Mouse (Mus musculus): ENCODE results near the gene Fam187b.

Gene Fam187b

DNA sequence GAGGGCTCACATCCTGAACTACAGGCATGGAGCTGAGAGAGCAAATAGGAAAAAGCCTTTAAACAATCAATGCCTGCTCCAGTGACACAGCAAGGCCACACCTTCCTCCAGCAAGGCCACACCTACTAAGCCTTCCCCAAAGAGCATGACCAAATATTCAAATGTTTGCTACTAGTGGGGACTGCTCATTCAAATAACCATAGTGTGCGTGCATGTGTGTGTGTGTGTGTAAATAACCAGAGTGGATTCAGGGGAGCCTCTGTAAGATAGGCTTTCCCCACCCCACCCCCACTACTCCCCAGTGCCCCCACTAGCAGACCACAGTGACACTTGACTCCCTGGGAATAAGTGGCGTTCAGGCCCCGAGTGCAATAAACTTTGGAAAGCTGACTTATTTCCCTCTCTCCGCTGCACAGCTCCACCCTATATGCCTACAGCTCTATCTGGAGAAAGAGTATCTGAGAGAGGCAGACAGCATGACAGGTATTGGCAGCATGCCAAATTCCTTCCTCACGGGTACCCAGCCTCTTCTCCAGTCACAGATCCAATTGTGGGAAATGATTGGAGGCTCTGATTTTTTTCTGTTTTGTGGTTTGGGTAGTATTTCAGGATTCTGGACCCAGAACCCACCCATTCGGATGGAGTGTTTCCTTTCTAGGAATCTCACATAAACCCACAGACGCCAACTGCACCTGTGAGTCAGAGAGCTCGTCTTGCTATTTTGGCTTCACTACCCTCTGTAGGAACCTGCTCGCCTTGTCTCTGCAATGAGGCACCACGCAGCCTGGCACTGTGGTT is 43.7 kb downstream of the Fam187b start:
- DNase-seq: no peak

DNA sequence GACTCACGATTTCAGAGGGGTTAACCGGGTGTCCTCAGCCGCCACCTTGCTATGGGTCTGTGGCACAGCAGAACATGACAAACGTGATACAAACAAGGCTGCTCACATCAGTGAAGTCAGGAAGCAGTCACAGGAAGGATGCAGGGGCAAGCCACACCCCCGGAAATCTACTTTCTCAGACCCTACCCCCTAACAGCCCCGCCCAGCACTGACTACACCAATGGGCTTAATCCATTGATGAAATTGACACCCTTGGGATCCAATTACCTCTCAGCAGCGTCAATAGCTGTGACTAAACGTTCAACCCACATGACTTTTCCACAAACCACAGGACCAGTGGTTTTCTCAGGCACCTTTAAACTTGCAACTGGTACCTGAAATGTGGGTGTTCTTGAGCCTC is 55.0 kb downstream of the Fam187b start:
- DNase-seq: no peak

DNA sequence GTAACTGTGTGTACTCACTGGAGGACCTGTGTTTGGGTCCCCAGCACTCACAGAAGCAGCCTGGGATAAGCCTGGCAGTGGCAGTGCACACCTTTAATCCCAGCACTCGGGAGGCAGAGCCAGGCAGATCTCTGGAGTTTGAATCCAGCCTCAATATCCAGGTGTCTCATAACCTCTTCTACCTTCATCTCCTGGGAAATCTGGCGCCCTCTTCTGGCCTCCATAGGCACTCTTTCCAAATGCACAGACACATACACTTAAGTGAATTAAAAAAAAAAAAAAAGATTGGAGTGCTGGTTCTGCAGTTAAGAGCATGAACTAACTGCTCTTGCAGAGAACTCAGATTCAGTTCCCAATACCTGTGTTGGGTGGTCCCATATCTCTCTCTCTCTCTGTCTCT is 57.1 kb downstream of the Fam187b start:
- DNase-seq: no peak

DNA sequence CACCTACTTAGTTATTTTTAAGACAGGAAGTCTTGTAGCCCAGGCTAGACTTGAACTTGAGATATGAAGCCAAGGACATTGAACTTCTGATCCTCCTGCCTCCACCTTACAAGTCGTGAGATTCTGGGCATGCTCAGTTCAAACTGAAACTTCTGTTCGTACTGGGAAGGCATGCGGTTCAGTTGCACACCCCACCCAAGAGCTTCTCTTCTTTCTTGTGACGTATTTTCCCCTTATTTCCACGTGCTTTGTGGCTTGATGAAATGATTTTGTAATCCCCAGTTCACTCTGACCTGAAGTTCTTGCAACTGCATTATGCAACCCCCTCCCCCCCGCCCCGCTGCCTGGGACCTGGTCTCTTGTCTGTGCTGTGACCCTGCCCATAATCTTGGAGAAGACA is 58.1 kb downstream of the Fam187b start:
- no peak for DNase-seq

DNA sequence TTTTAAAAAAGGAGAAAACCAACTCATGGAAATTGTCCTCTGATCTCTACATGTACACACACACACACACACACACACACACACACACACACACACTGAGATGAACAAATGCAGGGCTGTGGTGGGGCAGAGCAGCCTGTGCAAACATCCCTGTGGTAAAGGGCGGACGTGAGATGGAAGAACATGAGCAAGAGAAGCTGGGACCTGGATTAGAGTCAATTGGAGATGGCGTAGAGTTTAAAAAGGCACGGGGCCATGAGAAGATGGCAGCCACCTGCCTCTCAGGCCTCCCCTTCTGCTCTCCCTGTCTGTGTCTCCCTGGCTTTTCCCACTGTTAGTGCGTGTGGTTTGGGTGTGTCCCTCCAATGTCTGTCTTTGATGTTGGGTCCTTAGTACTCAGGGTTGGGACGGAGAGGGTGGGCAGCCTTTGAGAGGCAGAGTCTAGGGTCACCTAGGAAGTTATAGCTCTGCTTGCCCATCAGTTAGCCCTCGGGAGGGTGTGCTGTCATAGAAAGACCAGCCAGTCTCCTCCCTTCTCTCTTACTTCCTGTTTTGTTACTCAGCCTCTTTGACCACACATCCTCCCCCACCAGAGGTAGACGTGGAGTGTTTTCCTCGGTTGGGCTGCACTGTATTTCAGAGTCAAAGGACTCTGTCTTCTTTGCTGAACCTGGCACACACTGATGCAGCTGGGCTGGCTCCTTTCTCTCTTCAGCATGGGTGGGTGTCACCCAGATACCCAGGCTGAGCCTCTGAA is 60.0 kb downstream of the Fam187b start:
- DNase-seq: no peak

DNA sequence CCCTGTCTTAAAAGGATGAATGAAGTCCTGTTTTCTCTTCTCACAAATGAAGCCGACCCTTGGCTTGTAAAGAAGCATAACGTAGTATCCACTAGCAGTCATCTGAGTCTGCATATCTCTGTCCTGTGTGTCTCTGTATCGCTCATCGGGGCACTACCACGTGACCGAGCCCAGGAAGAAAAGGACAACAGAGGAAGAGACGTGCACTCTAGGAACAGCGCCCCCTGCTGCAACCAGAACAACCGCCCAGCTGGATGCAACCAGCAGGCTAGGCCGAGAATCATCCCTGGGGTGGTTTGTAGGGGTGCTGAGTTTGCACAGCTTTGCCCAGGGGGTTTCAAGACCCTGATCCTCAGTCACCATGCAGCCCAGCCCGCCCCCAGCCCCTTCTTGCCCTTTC is 61.2 kb downstream of the Fam187b start:
- no peak for DNase-seq

DNA sequence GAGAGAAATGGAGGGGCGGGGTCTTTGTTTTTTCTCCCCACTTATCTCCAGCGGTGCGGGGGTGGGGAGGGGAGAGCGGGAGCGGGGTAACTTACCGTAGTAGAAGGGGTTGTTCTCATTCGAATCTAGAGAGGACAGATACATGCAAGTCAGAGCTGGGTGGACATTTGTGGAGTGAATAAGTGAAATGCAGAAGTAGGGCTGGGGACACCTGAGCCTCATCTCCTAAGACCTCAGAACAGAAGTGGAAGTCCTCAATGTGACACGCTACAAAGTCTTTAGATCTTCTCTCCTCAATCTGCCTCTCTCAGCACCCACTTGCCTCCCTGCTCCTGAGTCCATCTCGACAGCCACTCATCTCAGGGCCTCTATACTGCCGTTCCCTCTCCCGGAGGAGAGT is 61.7 kb downstream of the Fam187b start:
- no peak for DNase-seq

DNA sequence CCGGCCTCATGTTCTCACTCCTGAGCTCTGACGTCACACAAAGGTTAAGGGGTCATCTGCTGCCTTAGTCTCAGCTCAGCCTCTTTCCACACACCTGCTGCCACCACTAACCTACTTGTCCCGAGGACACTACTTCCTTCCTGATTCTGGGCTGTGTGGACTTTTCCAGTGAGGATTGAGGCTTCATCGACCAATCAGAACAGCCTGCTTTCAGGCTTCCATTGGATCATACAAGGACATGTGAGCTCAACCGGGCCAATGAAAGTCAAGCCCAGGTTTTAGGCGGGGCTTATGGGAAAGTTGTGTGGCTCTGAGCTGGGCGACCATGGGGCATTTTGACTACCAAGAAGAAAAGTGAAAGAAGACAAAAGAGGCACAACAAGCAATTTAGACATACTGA is 63.3 kb downstream of the Fam187b start:
- DNase-seq: no peak

DNA sequence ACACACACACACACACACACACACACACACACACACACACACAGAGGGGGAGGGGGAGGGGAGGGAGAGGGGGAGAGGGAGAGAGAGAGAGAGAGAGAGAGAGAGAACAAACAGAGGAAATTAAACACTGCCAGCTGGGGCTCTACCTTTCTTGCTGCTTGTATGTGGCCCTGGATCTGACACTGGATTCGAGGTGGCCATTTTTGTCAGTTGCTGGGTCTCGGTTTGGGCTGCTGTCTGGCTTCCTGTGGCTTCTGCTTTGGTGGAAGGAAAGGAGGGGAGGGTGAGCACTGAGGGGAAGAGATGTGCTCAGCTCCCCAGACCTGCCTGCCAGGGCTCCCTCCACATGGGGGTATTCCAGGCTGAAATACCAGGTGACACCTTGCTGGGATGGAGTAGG is 64.1 kb downstream of the Fam187b start:
- DNase-seq: no peak

DNA sequence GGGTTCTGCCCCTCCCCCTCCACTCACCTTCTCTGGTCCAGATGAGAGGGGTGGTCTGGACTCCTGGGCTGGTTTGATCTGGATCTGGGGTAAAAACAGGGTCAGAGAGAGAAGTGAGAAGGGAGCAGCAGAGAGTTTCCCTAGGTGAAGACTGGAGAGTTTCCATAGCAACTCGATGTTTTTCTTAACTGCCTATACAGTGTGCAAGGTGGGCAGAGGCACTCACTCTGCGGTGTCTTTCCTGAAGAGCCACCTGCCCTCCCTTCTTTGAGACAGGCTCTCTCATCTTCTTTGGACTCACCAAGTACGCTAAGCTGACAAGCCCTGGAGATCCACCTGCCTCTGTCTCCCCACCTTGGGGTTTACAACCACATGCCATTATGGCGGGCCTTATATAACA is 65.4 kb downstream of the Fam187b start:
- DNase-seq: no peak

Data from lung, postnatal 14 days (tissue).